Mouse (Mus musculus) neural tube, embryonic 15.5 days (tissue): Measurements from ENCODE around the gene Prune1. TPM values are rescaled to one million over a fixed set of nuclear protein-coding genes. Genes with fewer than 3 reads are reported as not detected.

Source experiments
- ATAC-seq: fragments of 200-750 bp; cut with Nextera tagmentation; 2 replicates; pipeline ENCODE4 v1.8.0; 2017; ENCODE audit warnings: mild to moderate bottlenecking, moderate TSS enrichment, moderate library complexity; ENCODE audit not compliant: low FRiP score
- H3K27ac ChIP-seq: fragments of 300-500 bp; sonication (generic); replicated peaks from 2 replicates; pipeline ENCODE4 v1.5.1; 2015; ENCODE audit warnings: mild to moderate bottlenecking, inconsistent platforms
- H3K27me3 ChIP-seq: fragments of 300-500 bp; sonication (generic); replicated peaks from 2 replicates; pipeline ENCODE4 v1.6.1; 2015; ENCODE audit warnings: inconsistent platforms
- H3K36me3 ChIP-seq: fragments of 300-500 bp; sonication (generic); 2 replicates; pipeline ENCODE4 v1.6.1; 2015; ENCODE audit warnings: inconsistent platforms
- H3K4me1 ChIP-seq: fragments of 300-500 bp; sonication (generic); 2 replicates; pipeline ENCODE4 v1.6.1; 2015; ENCODE audit warnings: inconsistent platforms
- H3K4me2 ChIP-seq: fragments of 300-500 bp; sonication (generic); 2 replicates; pipeline ENCODE4 v1.6.1; 2015; ENCODE audit warnings: inconsistent platforms, mild to moderate bottlenecking, moderate library complexity
- H3K4me3 ChIP-seq: fragments of 300-500 bp; sonication (generic); replicated peaks from 2 replicates; pipeline ENCODE4 v1.5.1; 2015; ENCODE audit warnings: mild to moderate bottlenecking, inconsistent platforms
- H3K9ac ChIP-seq: fragments of 300-500 bp; sonication (generic); replicated peaks from 2 replicates; pipeline ENCODE4 v1.6.1; 2015; ENCODE audit warnings: mild to moderate bottlenecking, inconsistent platforms
- H3K9me3 ChIP-seq: fragments of 300-500 bp; sonication (generic); replicated peaks from 2 replicates; pipeline ENCODE4 v1.6.1; 2016; ENCODE audit warnings: inconsistent platforms
- WGBS: fragments of 180-500 bp; shearing (Covaris S2); methylation state at CpG from one replicate; pipeline ENCODE4 v1.1.7; 2015; ENCODE audit warnings: mixed read lengths; 5-methylcytosine and 5-hydroxymethylcytosine counted together
- polyA plus RNA-seq: library from polyadenylated mRNA; unstranded; fragments of >200 nt; fragmentation: Nextera tagmentation; extraction: Ambion mirVana; gene quantifications from 2 replicates; pipeline ENCODE4 v1.2.1, GENCODE M21; 2015

Gene Prune1
- polyA plus RNA-seq, 1 experiment from 2014 or later = 61.7 TPM

- under 1% methylated on average over 61 of the region's 71 CpGs for WGBS
- H3K36me3 ChIP-seq = peaks cover 7% of the 10 kb centered on the region
Measured at GRCm38 (mm10) chr3:95315094-95315843, 33.4 kb upstream of the Prune1 start.

GRCm38 (mm10) chr3:95314486-95315093, 32.7 kb upstream of the Prune1 start, which contains the start of gene Cers2:
TSS of gene Cers2 (plus strand) at chr3:95314791.
- Histone ChIP-seq H3K4me2 (peak within 1 kb of the TSS; percentile 80), H3K27me3 (no peaks in the 10 kb centered on the region), H3K4me1 (peaks cover 31% of the 10 kb centered on the region), H3K36me3 (no peaks in the 10 kb centered on the region), H3K4me3 (peak within 1 kb of the TSS; percentile 88), H3K27ac (peak within 1 kb of the TSS; percentile 89), H3K9me3 (no peaks in the 10 kb centered on the region), H3K9ac (peak within 1 kb of the TSS; percentile 98)
- WGBS = 2% methylated on average over 27 of the region's 27 CpGs
- peak; percentile 39 for ATAC-seq

More at GRCm38 (mm10) chr3:95315094-95315843, 33.4 kb upstream of the Prune1 start:
- Histone ChIP-seq H3K9ac (peak overlapping the region; percentile 98), H3K27ac (peak overlapping the region; percentile 89), H3K4me3 (peak overlapping the region; percentile 88), H3K27me3 (no peaks in the 10 kb centered on the region), H3K4me2 (peak overlapping the region; percentile 80), H3K4me1 (peaks cover 34% of the 10 kb centered on the region), H3K9me3 (no peaks in the 10 kb centered on the region)
- peak; percentile 92 for ATAC-seq

GRCm38 (mm10) chr3:95314075-95314474, 32.2 kb upstream of the Prune1 start:
- peak overlapping the region; percentile 80 for H3K4me2 ChIP-seq
- no peaks in the 10 kb centered on the region for H3K27me3 ChIP-seq
- H3K4me3 ChIP-seq = peak overlapping the region; percentile 88
- H3K4me1 ChIP-seq = peaks cover 31% of the 10 kb centered on the region
- H3K9me3 ChIP-seq = no peaks in the 10 kb centered on the region
- H3K36me3 ChIP-seq = no peaks in the 10 kb centered on the region
- peak overlapping the region; percentile 89; the same call in 1 of the 2 replicates for H3K27ac ChIP-seq
- ATAC-seq = no peak
- peak overlapping the region; percentile 98; the same call in 1 of the 2 replicates for H3K9ac ChIP-seq
- WGBS = 69% methylated on average over 6 of the region's 6 CpGs

- Histone ChIP-seq H3K27ac (no peak overlapping the region), H3K4me1 (peaks cover 31% of the 10 kb centered on the region), H3K4me3 (no peak overlapping the region), H3K27me3 (no peaks in the 10 kb centered on the region), H3K9ac (no peak overlapping the region), H3K9me3 (no peaks in the 10 kb centered on the region), H3K36me3 (no peaks in the 10 kb centered on the region), H3K4me2 (no peak overlapping the region)
- ATAC-seq = no peak
- WGBS = 50% methylated on average over 7 of the region's 7 CpGs
Measured at GRCm38 (mm10) chr3:95313476-95313875, 31.6 kb upstream of the Prune1 start.

GRCm38 (mm10) chr3:95312623-95313022, 30.7 kb upstream of the Prune1 start:
- no peak overlapping the region for H3K4me2 ChIP-seq
- ATAC-seq = no peak
- H3K4me3 ChIP-seq = no peak overlapping the region
- H3K36me3 ChIP-seq = no peaks in the 10 kb centered on the region
- no peak overlapping the region for H3K9ac ChIP-seq
- WGBS = 81% methylated on average over 6 of the region's 6 CpGs
- no peaks in the 10 kb centered on the region for H3K9me3 ChIP-seq
- H3K27me3 ChIP-seq = no peaks in the 10 kb centered on the region
- H3K27ac ChIP-seq = no peak overlapping the region
- peaks cover 27% of the 10 kb centered on the region for H3K4me1 ChIP-seq

GRCm38 (mm10) chr3:95310968-95311882, 29.3 kb upstream of the Prune1 start:
- no peak overlapping the region for H3K4me3 ChIP-seq

GRCm38 (mm10) chr3:95310496-95310895, 28.6 kb upstream of the Prune1 start:
- 71% methylated on average over 3 of the region's 3 CpGs for WGBS
- H3K4me2 ChIP-seq = no peak overlapping the region
- no peaks in the 10 kb centered on the region for H3K27me3 ChIP-seq
- ATAC-seq = no peak
- no peaks in the 10 kb centered on the region for H3K36me3 ChIP-seq
- H3K9ac ChIP-seq = no peak overlapping the region
- H3K9me3 ChIP-seq = no peaks in the 10 kb centered on the region
- no peak overlapping the region for H3K4me3 ChIP-seq
- H3K4me1 ChIP-seq = peaks cover 9% of the 10 kb centered on the region; the same call in 1 of the 2 replicates
- no peak overlapping the region for H3K27ac ChIP-seq

More at GRCm38 (mm10) chr3:95310968-95311882, 29.3 kb upstream of the Prune1 start:
- H3K27ac ChIP-seq = no peak overlapping the region
- H3K4me1 ChIP-seq = peaks cover 16% of the 10 kb centered on the region
- no peaks in the 10 kb centered on the region for H3K27me3 ChIP-seq
- no peak overlapping the region for H3K4me2 ChIP-seq
- H3K9ac ChIP-seq = no peak overlapping the region
- H3K9me3 ChIP-seq = no peaks in the 10 kb centered on the region
- H3K36me3 ChIP-seq = no peaks in the 10 kb centered on the region
- ATAC-seq = no peak
- WGBS = 66% methylated on average over 9 of the region's 9 CpGs

GRCm38 (mm10) chr3:95307100-95307499, 25.2 kb upstream of the Prune1 start, which contains the start of gene Anxa9:
TSS of gene Anxa9 (minus strand) at chr3:95307176.
- 68% methylated on average over 7 of the region's 7 CpGs for WGBS
- no peak for ATAC-seq
- Histone ChIP-seq H3K9ac (no peak within 1 kb of the TSS), H3K9me3 (no peaks in the 10 kb centered on the region), H3K27me3 (no peaks in the 10 kb centered on the region), H3K4me3 (no peak within 1 kb of the TSS), H3K4me1 (no peaks in the 10 kb centered on the region), H3K4me2 (no peak within 1 kb of the TSS), H3K27ac (no peak within 1 kb of the TSS), H3K36me3 (no peaks in the 10 kb centered on the region)

- no peak overlapping the region for H3K4me2 ChIP-seq
- no peaks in the 10 kb centered on the region for H3K36me3 ChIP-seq
- H3K4me3 ChIP-seq = no peak overlapping the region
- no peak overlapping the region for H3K27ac ChIP-seq
- ATAC-seq = no peak
- 84% methylated on average over 4 of the region's 4 CpGs for WGBS
- H3K27me3 ChIP-seq = no peaks in the 10 kb centered on the region
- no peak overlapping the region for H3K9ac ChIP-seq
- H3K9me3 ChIP-seq = no peaks in the 10 kb centered on the region
- H3K4me1 ChIP-seq = no peaks in the 10 kb centered on the region
Measured at GRCm38 (mm10) chr3:95306244-95306643, 24.4 kb upstream of the Prune1 start.

GRCm38 (mm10) chr3:95301204-95301796, 19.4 kb upstream of the Prune1 start:
- no peaks in the 10 kb centered on the region for H3K27me3 ChIP-seq
- WGBS = 83% methylated on average over 3 of the region's 3 CpGs
- no peak for ATAC-seq
- H3K4me1 ChIP-seq = no peaks in the 10 kb centered on the region
- no peak overlapping the region for H3K9ac ChIP-seq
- H3K27ac ChIP-seq = no peak overlapping the region
- no peaks in the 10 kb centered on the region for H3K9me3 ChIP-seq
- H3K4me2 ChIP-seq = no peak overlapping the region
- H3K36me3 ChIP-seq = no peaks in the 10 kb centered on the region
- H3K4me3 ChIP-seq = no peak overlapping the region

GRCm38 (mm10) chr3:95298018-95298417, 16.1 kb upstream of the Prune1 start:
- ATAC-seq = no peak
- Histone ChIP-seq H3K27ac (no peak overlapping the region), H3K4me1 (no peaks in the 10 kb centered on the region), H3K4me3 (no peak overlapping the region), H3K36me3 (peaks cover 24% of the 10 kb centered on the region), H3K9me3 (no peaks in the 10 kb centered on the region), H3K27me3 (no peaks in the 10 kb centered on the region), H3K9ac (no peak overlapping the region), H3K4me2 (no peak overlapping the region)
- WGBS = 94% methylated on average over 7 of the region's 7 CpGs
